Mouse (Mus musculus) bone marrow macrophage, adult 2 months (primary cell): ENCODE data around the gene Clpp. TPM values are rescaled to one million over a fixed set of nuclear protein-coding genes. Genes with fewer than 3 reads are reported as not detected.

Source experiments
- H3K27ac ChIP-seq: 2 replicates; pipeline ENCODE4 v1.5.1; 2012; ENCODE audit warnings: low read depth, low read length; ENCODE audit not compliant: insufficient read depth
- H3K4me1 ChIP-seq: 2 replicates; pipeline ENCODE4 v1.6.1; 2012; ENCODE audit warnings: low read length; ENCODE audit not compliant: control insufficient read depth, insufficient read depth
- H3K4me3 ChIP-seq: 2 replicates; pipeline ENCODE4 v1.5.1; 2012; ENCODE audit warnings: mild to moderate bottlenecking, low read length, moderate library complexity; ENCODE audit not compliant: insufficient read depth
- CTCF ChIP-seq: IDR thresholded peaks from 2 replicates; pipeline ENCODE4 v1.5.1; 2012; ENCODE audit warnings: low read depth, mild to moderate bottlenecking, low read length, moderate library complexity
- POLR2A ChIP-seq: IDR thresholded peaks from 2 replicates; pipeline ENCODE4 v1.6.1; 2012; ENCODE audit warnings: mild to moderate bottlenecking, low read depth, low read length, borderline replicate concordance
- polyA plus RNA-seq: library from polyadenylated mRNA; stranded (reverse); fragments of >200 nt; gene quantifications from 2 replicates; pipeline ENCODE4 v1.2.4, GENCODE M21; 2012; ENCODE audit not compliant: missing spikeins, insufficient read depth, insufficient read length

The Clpp gene
- polyA plus RNA-seq, 1 experiment = 19.6 TPM

DNA sequence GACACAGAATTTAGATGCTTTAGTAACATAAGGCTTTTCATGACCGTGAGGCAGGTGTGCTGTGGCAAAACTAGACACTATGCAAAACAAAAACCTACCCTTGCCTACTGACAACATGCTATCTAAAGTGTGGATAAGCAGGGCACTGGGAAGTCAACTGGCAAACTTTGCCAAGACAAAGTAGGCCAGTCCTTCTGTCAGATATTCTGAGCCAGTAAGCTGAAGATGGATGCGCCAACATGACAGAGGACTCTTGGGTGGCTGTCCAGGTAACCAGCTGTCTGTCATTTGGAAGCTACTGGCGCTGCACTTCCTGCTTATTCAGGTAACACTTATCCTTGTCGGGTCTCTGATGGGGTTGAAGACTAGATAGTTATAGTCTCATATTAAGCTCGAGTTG is 20.0 kb upstream of the Clpp start:
- Histone ChIP-seq H3K27ac (no peak overlapping the region), H3K4me3 (no peak overlapping the region), H3K4me1 (peaks cover 4% of the 10 kb centered on the region; the same call in 1 of the 2 replicates)
- TF ChIP-seq POLR2A = no peak

DNA sequence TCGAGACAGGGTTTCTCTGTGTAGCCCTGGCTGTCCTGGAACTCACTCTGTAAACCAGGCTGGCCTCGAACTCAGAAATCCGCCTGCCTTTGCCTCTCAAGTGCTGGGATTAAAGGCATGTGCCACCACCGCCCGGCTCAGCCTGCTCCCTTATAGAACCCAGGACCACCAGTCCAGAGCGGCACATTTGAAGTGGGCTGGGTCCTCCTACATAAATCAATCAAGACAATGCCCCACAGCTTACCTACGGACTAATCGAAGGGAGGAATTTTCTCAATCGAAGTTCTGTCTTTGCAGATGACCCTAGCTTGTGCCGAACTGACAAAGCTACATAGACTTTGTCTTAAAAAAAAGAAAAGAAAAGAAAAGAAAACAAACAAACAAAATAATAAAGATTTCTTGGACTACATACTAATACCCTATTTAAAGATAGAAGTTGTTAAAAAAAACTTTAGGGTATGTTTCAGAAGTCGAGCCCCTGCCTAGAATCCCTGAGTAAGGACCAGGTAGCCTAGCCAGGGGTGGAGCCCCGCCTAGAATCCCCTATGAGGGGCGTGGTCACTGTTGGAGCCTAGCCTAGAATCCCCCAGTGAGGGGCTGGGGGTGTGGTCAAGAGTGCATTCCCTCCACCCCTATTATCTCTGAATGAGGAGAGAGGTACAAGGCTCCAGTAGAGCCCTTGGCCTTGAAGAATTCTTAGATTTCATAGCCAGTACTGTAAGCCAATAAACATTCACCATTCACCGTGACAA is 16.0 kb upstream of the Clpp start:
- no peak for TF ChIP-seq CTCF
- TF ChIP-seq POLR2A = no peak
- Histone ChIP-seq H3K4me3 (no peak overlapping the region), H3K4me1 (no peaks in the 10 kb centered on the region), H3K27ac (no peak overlapping the region)

DNA sequence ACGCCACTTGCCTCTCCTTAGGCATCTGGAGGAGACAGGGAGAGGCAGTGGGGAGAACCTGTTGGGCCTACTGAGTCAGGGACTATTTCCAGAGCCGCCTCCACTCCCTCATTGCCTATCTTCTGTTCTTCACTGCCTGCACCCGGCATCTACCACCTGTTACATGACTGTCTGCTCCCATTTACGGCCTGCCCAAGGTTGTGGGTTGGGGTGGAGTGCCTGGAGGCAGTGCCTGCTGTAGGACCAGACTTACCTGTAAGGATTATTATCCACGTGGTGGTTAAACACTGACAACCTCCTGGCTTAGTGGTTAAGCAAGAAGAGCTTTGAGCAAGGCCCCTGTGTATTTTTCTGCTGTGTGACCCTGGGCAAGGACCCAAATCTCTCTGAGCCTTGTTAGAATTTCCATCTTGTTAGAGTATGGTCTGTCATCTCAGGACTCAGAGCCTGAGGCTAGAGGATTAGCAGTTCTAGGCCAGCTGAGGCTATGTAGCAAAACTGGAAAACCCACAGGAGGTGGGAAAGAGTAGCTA is 15.3 kb upstream of the Clpp start:
- TF ChIP-seq CTCF (no peak), POLR2A (no peak)
- Histone ChIP-seq H3K4me1 (no peaks in the 10 kb centered on the region), H3K4me3 (no peak overlapping the region), H3K27ac (no peak overlapping the region)

DNA sequence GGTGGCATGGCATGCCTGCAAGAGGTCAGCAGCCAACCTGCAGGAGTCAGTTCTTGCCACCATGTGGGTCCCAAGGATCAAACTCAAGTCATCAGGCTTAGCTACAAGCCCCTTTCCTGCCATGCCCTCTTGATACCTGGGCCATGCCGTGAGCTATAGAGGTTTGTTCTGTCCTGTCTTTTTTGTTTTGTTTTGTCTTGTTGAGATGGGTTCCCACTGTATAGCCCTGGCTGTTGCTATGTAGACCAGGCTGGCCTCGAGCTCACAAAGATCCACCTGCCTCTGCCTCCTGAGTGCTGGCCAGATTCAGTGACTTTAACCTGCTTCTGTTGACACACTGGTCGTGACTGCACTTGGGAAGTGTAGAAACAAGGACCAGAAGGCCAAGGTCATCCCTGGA is 14.7 kb upstream of the Clpp start:
- no peak for TF ChIP-seq POLR2A
- no peak for TF ChIP-seq CTCF
- H3K27ac ChIP-seq = no peak overlapping the region
- H3K4me3 ChIP-seq = no peak overlapping the region
- no peaks in the 10 kb centered on the region for H3K4me1 ChIP-seq

DNA sequence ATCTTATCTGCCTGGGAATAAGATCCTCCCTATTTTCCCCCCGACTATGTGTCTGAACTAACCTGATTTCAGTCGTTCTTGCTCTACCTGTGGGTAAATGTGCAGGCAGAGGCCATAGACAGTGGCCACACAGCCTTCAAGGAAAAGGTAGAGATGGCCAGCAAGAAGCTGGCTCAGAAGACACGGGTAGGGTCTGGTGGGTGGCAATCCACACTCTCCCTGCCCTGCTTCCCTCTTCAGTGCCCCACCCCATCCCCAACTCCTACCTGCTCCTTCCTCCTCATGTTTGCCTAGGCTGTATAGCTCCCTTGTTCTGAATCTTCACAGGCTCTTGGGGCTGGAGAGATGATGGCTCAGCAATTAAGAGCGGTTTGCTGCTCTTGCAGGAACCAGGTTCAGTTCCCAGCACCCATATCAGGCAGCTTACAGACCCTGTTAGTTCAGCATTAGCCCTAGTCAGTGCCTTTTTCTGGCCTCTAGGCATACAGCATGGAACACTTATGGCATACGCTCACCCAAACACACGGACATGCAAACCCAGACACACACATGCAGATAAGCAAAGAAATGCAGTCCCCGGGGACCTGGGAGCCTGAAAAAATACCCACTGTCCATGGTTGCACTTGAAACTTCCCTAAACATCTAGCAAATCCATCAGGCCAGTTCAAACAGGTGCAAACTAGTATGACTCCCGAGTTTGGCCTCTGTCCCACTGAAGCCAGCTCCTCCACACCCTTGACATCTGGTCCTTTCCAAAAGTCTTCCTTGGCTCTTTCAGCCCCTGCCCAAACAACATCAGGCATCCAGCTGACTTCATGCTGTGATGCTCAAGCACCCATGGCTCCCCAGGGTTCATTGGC is 13.3 kb upstream of the Clpp start:
- TF ChIP-seq POLR2A = no peak
- TF ChIP-seq CTCF = no peak
- no peak overlapping the region for H3K27ac ChIP-seq
- H3K4me3 ChIP-seq = no peak overlapping the region
- no peaks in the 10 kb centered on the region for H3K4me1 ChIP-seq

DNA sequence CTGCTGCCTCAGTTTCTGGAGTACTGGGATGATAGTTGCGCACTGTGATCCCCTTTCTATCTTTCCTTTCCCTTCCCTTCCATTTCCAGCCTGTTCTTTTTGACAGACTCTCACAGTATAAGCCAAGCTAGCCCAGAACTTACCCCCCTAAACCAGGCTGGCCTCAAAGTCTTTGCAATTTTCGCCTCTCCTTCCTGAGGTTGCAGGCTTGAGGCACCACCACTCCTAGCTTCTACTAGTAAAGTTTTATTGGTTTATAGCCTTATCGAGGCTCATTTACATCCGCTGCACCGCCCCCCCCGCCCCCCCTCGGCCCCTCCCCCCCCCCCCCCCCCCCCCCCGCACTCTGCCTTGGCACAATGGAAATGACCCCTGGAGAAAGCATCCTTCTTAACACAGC is 10.6 kb upstream of the Clpp start:
- Histone ChIP-seq H3K27ac (no peak overlapping the region), H3K4me3 (no peak overlapping the region), H3K4me1 (no peaks in the 10 kb centered on the region)
- TF ChIP-seq POLR2A = no peak
- TF ChIP-seq CTCF = no peak

DNA sequence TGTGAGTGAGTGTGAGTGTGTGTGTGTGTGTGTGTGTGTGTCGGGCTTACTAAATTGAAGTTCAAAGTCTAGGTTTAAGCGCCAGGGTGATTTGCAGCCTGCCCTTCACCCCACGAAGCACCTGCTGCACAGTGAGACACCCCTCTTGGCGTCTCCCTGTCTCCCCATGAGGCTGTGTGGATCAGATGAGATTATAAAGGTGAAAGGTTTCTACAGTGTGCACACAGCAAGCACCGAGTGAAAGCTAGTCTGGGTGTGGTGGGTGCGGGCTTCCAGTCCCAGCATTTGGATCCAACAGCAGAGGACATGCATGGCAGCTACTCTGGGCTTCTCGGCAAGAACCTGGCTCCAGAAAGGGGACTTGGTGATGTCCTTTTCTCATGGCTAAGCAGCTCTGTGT is 9.1 kb upstream of the Clpp start:
- H3K4me1 ChIP-seq = no peaks in the 10 kb centered on the region
- H3K4me3 ChIP-seq = no peak overlapping the region
- TF ChIP-seq CTCF (no peak), POLR2A (no peak)
- H3K27ac ChIP-seq = no peak overlapping the region

DNA sequence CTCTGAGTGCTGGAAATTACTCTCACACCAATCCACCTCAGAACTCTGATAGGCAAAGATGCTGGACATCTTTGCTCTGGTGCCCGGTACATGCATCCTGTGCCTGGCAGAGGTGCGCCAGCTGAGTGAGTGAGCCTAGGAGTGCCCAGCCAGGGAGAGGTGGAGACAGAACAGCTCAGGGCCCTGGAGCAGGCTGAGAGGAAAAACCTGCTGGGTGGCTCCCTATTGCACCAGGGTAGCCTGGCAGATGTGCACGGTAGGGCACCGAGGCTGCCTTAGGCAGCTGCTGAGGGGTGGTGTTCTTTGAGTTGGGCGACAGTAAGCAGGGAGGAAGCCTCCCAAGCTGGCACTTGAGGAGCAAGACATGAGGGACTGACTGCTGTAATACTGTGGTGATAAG is 8.1 kb upstream of the Clpp start, which contains the start of gene Acer1:
Gene Acer1 (minus strand): TSS at position 114 of the 400 bp plus-strand sequence.
- TF ChIP-seq POLR2A = no peak
- no peak for TF ChIP-seq CTCF
- H3K4me3 ChIP-seq = no peak within 1 kb of the TSS
- H3K27ac ChIP-seq = no peak within 1 kb of the TSS
- H3K4me1 ChIP-seq = no peaks in the 10 kb centered on the region

DNA sequence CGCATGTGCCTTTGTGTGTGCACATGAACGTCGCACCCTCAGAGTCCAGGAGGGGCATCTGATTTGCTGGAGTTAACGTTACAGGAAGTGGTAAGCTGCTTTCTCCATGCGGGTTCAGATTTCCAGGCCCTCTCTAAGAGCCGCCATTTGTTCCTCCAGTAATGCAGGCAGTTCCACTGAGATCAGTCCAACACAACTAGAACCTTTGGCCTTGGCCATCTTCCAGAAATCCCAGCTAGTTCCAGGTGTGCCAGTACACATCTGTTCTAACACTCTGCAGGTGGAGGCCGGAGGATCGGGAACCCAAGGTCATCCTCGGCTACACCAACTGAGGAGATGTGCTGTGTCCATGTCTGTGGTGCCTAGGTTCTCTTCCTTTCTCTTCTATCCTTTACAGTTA is 5.2 kb upstream of the Clpp start:
- TF ChIP-seq CTCF (no peak), POLR2A (no peak)
- no peak overlapping the region for H3K27ac ChIP-seq
- no peak overlapping the region for H3K4me3 ChIP-seq
- no peaks in the 10 kb centered on the region for H3K4me1 ChIP-seq

DNA sequence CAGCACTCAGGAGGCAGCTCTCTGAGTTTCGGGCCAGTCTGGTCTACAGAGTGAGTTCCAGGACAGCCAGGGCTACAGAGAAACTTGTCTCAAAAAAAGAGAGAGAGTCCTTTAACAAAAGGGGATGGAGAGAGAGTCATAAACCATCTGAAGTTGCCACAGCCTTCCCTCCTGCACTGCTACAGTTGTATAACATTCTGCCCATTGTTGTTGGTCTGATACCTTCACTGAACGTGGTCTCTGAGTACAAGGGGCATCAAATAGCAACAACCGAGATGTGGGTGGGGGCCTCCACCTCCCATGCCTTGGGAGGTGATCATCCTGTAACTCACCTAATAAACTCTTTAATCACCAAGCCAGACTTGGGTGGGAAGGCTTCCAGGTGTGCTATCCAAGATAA is 4.4 kb upstream of the Clpp start:
- Histone ChIP-seq H3K27ac (no peak overlapping the region), H3K4me1 (no peaks in the 10 kb centered on the region), H3K4me3 (no peak overlapping the region)
- TF ChIP-seq POLR2A (no peak), CTCF (no peak)
